ENCODE assay signal across 28 mouse cellular contexts in the genomic region with DNA sequence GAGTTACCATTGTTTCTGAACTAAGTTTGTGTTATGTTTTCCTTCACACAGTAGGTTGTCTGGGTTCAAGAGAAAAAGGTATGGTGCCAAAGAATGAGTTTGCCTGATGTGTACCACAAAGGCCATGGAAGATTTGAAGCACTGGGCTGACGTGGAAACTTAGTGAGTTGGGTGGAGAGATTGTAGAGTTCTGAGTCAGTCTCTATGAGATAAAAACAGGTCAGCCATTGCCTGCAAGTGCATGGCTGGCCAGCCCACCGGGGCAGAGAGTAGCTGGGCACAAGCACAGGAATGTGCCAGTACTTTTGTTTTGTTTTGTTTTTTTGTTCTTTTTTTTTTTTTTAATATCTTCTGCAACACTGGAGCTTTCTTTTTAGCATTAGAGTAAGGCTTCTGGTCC.
"Had no signal": no experiment of that assay in that cellular context is flagged by ENCODE, and none has a peak within 500 bp of the region (broad histone marks: within the 10 kb centered on the region; RNA-seq: fewer than 3 reads in every experiment).

No protein-coding gene starts in this region.

- H3K4me1 ChIP-seq: hindbrain, embryonic 13.5 days; hindbrain, embryonic 15.5 days; kidney, embryonic 15.5 days; limb, embryonic 12.5 days; liver, embryonic 13.5 days; liver, embryonic 15.5 days had no signal

- H3K4me2 ChIP-seq: heart, embryonic 11.5 days; heart, embryonic 13.5 days; heart, embryonic 15.5 days; hindbrain, embryonic 13.5 days; hindbrain, embryonic 15.5 days; kidney, embryonic 15.5 days; limb, embryonic 12.5 days; liver, embryonic 11.5 days; liver, embryonic 13.5 days; liver, embryonic 15.5 days had no signal

- H3K9ac ChIP-seq: heart, embryonic 13.5 days; heart, embryonic 15.5 days; hindbrain, embryonic 13.5 days; hindbrain, embryonic 15.5 days; kidney, embryonic 15.5 days; limb, embryonic 12.5 days; liver, embryonic 13.5 days; liver, embryonic 15.5 days had no signal

- H3K4me3 ChIP-seq: heart, adult 2 months; heart, embryonic 13.5 days; heart, embryonic 15.5 days; hindbrain, embryonic 13.5 days; hindbrain, embryonic 15.5 days; kidney, embryonic 15.5 days; layer of hippocampus, adult 2 months; left cerebral cortex, adult 2 months; limb, embryonic 10.5 days; limb, embryonic 12.5 days; liver, embryonic 13.5 days; liver, embryonic 15.5 days had no signal

- H3K27ac ChIP-seq: heart, adult 2 months; heart, embryonic 13.5 days; heart, embryonic 15.5 days; hindbrain, embryonic 13.5 days; hindbrain, embryonic 15.5 days; hindbrain, postnatal 0 days; kidney, embryonic 15.5 days; kidney, postnatal 0 days; layer of hippocampus, adult 2 months; left cerebral cortex, adult 2 months; limb, embryonic 10.5 days; limb, embryonic 12.5 days; liver, embryonic 13.5 days; liver, embryonic 15.5 days had no signal

- H3K36me3 ChIP-seq: heart, embryonic 13.5 days; heart, embryonic 15.5 days; hindbrain, embryonic 13.5 days; hindbrain, embryonic 15.5 days; kidney, embryonic 15.5 days; limb, embryonic 10.5 days; limb, embryonic 12.5 days; liver, embryonic 13.5 days; liver, embryonic 15.5 days had no signal

- DNase-seq: gastrocnemius, postnatal 14 days; gastrocnemius, postnatal 36 days; heart, adult 11 months; heart, adult 2 months; heart, postnatal 14 days; heart, postnatal 36 days; kidney, adult 11 months; kidney, adult 2 months; kidney, adult 9 months; kidney, postnatal 25 days; kidney, postnatal 4 days; liver; liver, embryonic 13.5 days had no signal

- ATAC-seq: hindbrain, postnatal 0 days; intestine, embryonic 16.5 days had no signal

- H3K27me3 ChIP-seq: heart, embryonic 13.5 days; heart, embryonic 15.5 days; hindbrain, embryonic 13.5 days; hindbrain, embryonic 15.5 days; kidney, embryonic 15.5 days; limb, embryonic 12.5 days; liver, embryonic 13.5 days; liver, embryonic 15.5 days had no signal

- H3K9me3 ChIP-seq: heart, embryonic 13.5 days; heart, embryonic 15.5 days; hindbrain, embryonic 13.5 days; hindbrain, embryonic 15.5 days; kidney, embryonic 15.5 days; limb, embryonic 10.5 days; limb, embryonic 12.5 days; liver, embryonic 13.5 days; liver, embryonic 15.5 days had no signal
